Mouse (Mus musculus) thymus, postnatal 4 days (tissue): Measurements from ENCODE around the gene Acaca.
A peak's percentile ranks its signal among the peaks of the same experiment; 100 is the strongest.
"Not testable (repeated sequence)": the region's sequence is repeated elsewhere in the genome, so short reads cannot be mapped to it uniquely, and the experiment has no call there.

Experiments
- DNase-seq: peaks from one replicate; pipeline ENCODE4 v3.0.0; 2021

The Acaca gene

DNA sequence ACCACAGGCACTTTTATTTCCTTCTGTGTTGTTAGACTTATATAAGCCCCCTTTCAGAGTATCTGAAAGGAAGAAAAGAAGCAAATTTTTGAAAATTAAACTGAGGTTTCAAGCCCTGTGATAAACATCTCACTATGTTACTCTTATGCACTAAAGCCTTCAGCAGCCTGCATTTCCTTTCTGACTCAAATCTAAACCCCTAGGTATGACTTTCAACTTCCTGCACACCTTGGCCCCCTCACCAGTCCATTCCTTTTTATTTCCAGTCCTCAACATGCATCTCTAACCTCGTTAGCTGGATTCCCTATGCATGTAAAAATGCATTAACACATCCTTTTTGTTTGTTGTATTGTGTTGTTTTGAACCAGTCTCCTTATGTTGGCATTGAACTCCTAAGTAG is 123.0 kb downstream of the Acaca start:
- DNase-seq, result no peak

- DNase-seq, result no peak
Measured at GRCm38 (mm10) chr11:84255879-84256278, 126.4 kb downstream of the Acaca start.

DNA sequence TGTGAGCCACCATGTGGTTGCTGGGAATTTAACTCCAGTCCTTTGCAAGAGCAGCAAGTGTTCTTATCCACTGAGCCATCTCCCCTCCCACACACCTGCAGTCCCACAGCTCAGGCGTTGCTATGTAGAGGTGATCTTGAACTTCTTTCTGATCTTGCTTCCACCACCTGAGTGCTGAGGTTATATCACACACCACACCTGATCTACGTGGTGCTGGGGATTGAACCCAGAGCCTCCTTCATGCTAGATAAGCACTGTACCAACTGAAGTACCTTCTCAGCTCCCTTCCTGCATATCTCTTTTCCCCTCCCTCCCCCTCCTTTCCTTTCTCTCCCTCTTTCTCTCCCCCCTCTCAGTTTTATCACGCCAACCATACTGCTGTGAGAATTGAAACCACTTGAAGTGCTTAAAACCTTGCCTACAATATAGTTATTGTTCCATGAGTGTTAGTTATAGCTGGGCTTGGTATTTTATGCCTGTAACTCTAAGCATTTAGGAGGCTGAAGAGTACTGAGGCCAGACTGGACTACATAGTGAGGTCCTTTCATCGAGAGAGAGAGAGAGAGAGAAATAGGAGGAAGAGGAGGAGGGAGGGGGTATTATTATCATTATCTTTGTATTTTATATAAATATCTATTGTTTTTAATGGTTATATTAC is 128.7 kb downstream of the Acaca start:
- no peak for DNase-seq

DNA sequence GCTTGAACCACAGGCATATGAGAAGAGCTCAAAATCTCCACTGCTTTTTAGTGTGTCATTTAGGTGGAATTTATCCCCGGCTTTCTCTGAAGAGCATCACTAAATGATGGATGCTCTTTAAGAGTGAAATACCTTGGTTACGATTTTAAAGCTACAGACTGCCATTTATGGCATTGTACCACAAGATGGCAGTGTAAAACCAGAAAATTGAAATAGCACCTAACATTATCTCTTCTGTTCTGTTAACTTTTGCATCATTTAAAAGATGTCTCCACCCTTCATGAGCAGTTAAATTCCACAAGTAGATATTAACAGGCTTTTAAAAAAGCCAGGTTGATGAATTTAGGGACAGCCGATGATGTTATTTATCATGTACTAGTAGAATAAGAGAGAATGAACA is 135.0 kb downstream of the Acaca start:
- no peak for DNase-seq

GRCm38 (mm10) chr11:84268068-84268467 is 138.6 kb downstream of the Acaca start:
- peak; percentile 62 for DNase-seq

GRCm38 (mm10) chr11:84270511-84270910 is 141.0 kb downstream of the Acaca start:
- DNase-seq, result no peak

GRCm38 (mm10) chr11:84271948-84272347 is 142.5 kb downstream of the Acaca start:
- DNase-seq, result no peak

DNA sequence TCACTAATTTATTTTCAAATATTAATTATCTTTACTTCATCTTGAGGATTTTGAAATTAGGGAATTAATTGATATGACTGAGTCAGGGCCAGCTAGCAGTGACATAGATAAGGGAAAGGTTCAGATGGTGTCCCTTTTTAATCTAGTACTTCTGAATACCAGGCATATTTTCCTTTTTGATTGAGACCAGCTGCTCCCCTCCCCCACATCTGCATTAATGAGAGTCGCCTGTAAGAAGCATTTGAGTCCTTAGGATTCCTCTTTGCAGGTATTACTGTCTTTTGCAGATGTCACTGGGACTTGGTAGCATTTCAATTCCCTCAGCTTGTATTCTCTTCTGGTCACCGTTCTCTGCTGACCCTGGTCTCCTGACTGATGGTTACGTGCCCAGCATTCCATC is 143.1 kb downstream of the Acaca start:
- DNase-seq, result no peak

GRCm38 (mm10) chr11:84276979-84277378 is 147.5 kb downstream of the Acaca start:
- no peak for DNase-seq

DNA sequence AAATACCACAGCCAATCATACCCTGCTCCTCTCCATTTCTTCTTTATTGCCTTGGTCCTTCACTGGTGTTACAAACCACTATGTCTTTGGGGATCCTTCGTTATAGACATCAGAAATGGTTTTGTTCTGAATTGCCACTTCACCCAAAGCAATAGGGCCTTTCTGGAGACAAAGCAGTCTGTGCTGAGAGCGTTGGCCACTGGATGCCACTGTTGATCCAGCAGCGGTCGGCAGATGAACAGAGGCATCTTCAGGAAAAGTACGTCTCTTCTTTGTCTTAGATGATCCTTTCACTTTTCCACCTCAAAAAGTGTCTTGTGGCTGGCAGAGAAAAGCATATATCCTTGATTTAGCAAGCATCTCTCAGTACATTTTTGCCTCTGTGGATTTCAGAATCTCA is 151.8 kb downstream of the Acaca start:
- DNase-seq, result no peak

- DNase-seq, result no peak
Measured at GRCm38 (mm10) chr11:84282944-84283703, 153.7 kb downstream of the Acaca start.

DNA sequence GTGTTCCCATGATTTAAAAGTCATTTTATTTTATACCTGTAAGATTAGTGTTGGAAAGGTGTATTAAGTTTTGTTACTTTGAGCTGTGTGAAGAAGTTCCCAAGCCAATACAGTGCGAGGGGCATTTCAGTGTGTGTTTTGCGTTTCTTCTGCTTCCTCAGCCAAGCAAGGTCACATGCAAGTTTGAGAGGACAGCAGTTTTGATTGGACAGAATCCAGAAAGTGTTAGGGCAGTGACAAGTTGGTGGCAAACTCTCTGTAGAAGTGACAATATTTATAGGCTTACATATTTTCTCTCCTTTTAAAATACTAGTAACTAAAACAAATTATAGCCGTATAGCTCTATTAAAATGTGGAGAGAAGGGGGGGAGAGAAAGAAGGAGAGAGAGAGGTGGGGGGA is 161.3 kb downstream of the Acaca start:
- DNase-seq, result no peak

DNA sequence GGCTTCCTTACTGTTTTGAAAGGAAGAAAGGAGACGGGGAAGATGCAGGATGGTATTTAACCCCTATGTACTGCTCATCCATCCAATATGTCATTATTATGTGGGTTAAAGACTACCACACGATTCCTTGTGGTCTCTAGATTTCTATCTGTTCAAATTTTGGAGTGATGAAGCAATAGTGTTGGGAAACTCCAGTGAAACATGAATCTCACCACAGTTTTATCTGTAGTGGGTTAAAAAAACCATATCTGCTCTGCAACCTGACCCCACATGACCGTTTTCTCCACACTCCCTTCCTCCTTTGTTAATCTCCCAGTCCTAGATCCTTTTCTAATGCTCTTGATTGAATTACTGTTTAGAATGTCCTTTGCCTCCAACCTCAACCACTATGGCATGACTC is 163.1 kb downstream of the Acaca start:
- no peak for DNase-seq

DNA sequence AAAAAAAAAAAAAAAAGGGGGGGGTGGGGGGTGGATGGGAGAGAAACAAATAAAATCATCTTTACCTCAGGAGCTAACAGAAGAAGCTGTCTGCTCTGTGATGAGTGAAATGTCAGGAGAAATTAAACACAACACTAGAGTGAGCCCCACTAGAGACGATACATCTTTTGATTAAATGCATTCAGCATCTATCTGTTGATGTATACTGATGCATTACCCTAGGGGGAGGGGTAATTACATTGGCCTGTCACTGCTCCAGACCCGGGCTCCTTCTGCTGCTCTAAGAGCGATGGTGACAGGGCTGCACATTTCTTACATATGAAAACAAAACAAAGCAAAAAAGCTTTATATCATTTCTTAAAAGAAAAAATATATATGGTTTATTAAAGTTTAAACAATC is 163.8 kb downstream of the Acaca start:
- no peak for DNase-seq

DNA sequence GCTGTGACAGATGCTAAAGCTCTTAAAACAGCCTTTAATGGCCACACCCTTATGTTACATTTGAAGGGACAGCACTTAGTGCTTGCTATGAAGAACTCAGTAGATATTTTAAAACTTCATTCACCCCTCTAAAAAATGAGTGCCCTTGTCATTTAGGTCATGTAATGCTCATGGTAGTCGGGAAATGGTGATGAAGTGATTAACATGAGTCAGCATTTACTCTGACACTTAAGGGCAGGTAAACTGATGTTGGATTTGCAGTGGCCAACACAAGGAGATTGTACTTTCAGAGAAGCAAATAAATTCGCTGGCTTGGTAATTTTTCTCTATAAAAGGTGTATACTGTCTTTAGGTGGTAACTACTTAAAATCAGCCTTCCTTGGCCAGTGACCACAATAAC is 166.9 kb downstream of the Acaca start:
- DNase-seq, result no peak

DNA sequence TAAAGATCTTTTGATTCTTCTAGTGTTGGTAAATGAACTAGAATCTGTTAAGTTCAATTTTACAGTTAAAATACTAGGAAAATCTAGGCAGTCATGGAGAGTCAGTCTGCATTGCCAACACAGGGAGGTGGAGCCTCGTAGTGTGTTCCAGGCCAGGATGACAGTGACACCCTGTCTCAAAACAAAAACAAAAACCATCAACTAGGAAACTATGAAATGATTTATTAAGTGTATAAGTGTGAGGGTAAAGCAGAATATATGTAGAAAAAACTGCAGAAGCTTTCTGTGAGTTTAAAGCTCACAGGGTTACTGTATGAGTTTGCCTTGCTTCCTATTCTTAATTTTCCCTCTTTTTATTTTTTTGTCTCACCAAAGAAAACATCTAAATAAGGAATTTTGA is 176.0 kb downstream of the Acaca start:
- no peak for DNase-seq

DNA sequence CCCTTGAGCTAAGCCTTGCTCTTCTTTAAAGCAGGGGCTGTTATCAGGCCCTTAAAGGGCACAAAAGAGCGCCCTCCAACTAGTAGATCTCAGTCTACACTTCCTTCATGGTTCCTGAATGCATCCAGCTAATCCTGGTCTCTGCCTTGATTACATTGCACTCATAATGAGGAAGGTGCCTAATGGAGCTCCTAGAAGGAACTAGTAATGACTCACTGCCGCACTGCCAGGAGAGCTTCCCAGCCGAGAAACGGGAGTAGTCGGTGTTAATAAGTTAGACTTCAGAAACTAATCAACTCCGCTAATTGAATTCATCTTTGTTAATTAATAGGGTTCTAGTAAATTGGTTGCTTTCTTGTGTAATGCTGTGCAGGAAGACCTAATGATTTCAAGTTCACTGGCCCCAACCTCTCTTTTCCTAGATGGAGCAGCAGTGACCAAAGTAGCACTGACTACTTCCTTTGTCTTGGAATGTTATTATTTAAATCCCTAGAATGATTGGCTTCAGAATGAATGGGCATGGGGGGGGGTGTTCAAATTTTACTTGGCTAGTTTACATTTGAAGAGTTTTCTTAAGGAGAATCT is 176.8 kb downstream of the Acaca start:
- no peak for DNase-seq

DNA sequence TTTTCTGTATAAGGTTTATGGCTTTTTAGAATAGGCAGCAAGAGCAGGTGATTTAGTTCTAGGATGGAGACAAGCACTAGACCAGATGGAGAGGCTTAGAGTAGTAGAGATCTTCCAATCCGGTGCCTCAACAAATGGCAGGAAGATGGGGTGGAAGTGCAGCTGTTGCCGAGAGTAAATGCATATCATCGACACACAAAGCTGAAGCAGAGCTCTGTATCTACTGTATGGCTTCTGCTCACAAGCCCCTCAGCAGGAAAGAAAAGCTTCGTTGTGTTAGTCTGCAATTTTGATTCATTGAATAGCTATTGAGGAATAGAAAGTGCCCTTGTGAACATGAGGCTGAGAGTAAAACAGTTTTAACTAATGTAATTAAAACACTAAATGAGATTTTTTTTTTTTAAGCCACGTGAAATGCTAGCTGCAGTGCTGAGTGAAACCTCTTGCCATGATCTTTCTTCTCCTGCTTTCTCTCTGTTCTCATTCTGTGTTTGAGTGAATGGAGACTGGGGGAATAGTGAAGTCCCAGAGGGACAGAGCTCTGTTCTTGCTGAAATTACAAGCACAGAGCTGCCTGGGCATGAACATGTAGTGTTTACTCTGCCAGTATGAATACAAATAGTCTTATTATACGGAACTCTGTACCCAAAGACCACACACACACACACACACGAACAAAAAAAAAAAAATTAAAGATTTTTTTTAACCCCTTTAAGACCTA is 194.7 kb downstream of the Acaca start:
- no peak for DNase-seq

- no peak for DNase-seq
Measured at GRCm38 (mm10) chr11:84327086-84327485, 197.6 kb downstream of the Acaca start.

- no peak for DNase-seq
Measured at GRCm38 (mm10) chr11:84332384-84332783, 202.9 kb downstream of the Acaca start.

DNA sequence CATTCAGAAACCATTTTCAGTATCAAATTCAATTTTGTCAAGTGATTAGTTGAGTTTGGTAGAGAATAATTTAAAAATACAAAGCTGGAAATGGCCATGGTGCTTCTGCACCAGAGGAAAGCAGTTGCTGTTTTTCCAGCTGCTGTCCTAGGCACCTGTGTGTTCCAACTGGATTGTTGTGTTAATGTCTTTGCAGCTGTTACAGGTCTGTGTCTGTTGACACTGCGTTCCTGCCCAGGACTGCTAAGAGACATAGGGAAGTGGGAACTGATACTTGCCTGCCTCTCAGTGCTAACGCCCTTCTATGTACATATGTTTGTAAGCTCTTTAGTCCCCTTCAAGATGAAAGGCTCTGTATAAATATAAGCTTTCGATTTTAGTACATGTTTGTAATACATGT is 203.4 kb downstream of the Acaca start:
- DNase-seq, result no peak

- DNase-seq, result not testable (repeated sequence)
Measured at GRCm38 (mm10) chr11:84338273-84338672, 208.8 kb downstream of the Acaca start.

DNA sequence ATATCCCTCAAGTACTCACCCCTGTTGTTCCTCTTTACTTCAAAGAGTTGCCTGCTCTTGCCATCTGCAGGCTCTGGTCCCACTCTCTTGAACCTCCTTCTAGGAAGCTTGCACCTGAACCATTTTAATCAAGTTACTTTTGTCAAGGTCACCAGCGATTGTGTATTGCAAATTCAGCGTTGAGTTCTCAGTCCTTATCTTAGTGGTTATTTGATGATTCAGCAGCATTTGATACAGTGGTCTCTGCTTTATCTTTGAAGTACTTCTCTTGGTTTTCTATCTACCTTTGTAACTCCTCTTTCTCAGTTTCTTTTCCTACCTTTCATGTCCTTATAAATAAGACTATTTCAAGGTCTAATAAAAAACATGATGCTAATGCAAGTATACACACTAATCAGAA is 211.2 kb downstream of the Acaca start:
- no peak for DNase-seq
